Mouse (Mus musculus) layer of hippocampus, adult 18-20 months (tissue): Measurements from ENCODE around the gene Tmem115. TPM values are rescaled to one million over a fixed set of nuclear protein-coding genes. Genes with fewer than 3 reads are reported as not detected.
"Not testable (repeated sequence)": the region's sequence is repeated elsewhere in the genome, so short reads cannot be mapped to it uniquely, and the experiment has no call there.

Experiments
- DNase-seq, 2 experiments: peaks; one replicate each; pipeline ENCODE4 v3.0.0; 2022; ENCODE audit warnings: low spot score in 2 of 2
- total RNA-seq, 2 experiments: library from RNA; stranded (reverse); gene quantifications; 2 replicates each; pipeline ENCODE4 v1.2.3; 2021

The Tmem115 gene
- total RNA-seq, 2 experiments from 2014 or later, result 41.7 to 42.3 TPM

GRCm38 (mm10) chr9:107549297-107550074 is 15.7 kb downstream of the Tmem115 start:
- no peak for DNase-seq

GRCm38 (mm10) chr9:107550491-107551116 is 16.9 kb downstream of the Tmem115 start:
- DNase-seq, result no peak

GRCm38 (mm10) chr9:107551117-107551889 is 17.6 kb downstream of the Tmem115 start, which contains the start of gene Rassf1:
Gene Rassf1 (plus strand): TSS chr9:107551555.
- no peak for DNase-seq

- no peak for DNase-seq
Measured at GRCm38 (mm10) chr9:107551890-107552355, 18.2 kb downstream of the Tmem115 start.

- DNase-seq, result no peak
Measured at GRCm38 (mm10) chr9:107552690-107553393, 19.1 kb downstream of the Tmem115 start.

- DNase-seq, result no peak
Measured at GRCm38 (mm10) chr9:107553541-107554318, 20.0 kb downstream of the Tmem115 start.

- DNase-seq, result peak; percentile 93 to 96
Measured at GRCm38 (mm10) chr9:107554319-107554825, 20.6 kb downstream of the Tmem115 start.

- no peak for DNase-seq
Measured at GRCm38 (mm10) chr9:107555031-107555457, 21.3 kb downstream of the Tmem115 start.

GRCm38 (mm10) chr9:107555701-107556100 is 22.0 kb downstream of the Tmem115 start:
- DNase-seq, result no peak

GRCm38 (mm10) chr9:107556346-107556745 is 22.6 kb downstream of the Tmem115 start:
- no peak for DNase-seq

GRCm38 (mm10) chr9:107563029-107563581 is 29.4 kb downstream of the Tmem115 start, which contains the start of gene Tusc2:
Gene Tusc2 (plus strand): TSS chr9:107563255.
- DNase-seq, result peak; percentile 95 to 98

- not testable (repeated sequence) for DNase-seq
Measured at GRCm38 (mm10) chr9:107565556-107565955, 31.8 kb downstream of the Tmem115 start.

GRCm38 (mm10) chr9:107566041-107566709 is 32.4 kb downstream of the Tmem115 start:
- peak in 1 of 2 experiments; percentile 79 for DNase-seq

- DNase-seq, result no peak
Measured at GRCm38 (mm10) chr9:107566855-107567254, 33.1 kb downstream of the Tmem115 start.

- DNase-seq, result no peak
Measured at GRCm38 (mm10) chr9:107567702-107568319, 34.1 kb downstream of the Tmem115 start, which contains the start of gene Hyal2. Gene Hyal2 (plus strand): TSS chr9:107567945.

- DNase-seq, result peak in 1 of 2 experiments; percentile 84
Measured at GRCm38 (mm10) chr9:107568331-107569261, 34.9 kb downstream of the Tmem115 start.

GRCm38 (mm10) chr9:107569270-107569669 is 35.5 kb downstream of the Tmem115 start:
- no peak for DNase-seq
